Mouse (Mus musculus): ENCODE data around the gene Nudt22.

GRCm38 (mm10) chr19:6993011-6993770, 2.7 kb downstream of the Nudt22 start:
- TF ChIP-seq CTCF (IDR thresholded peaks at IDR 0.05; ENCODE audit: extremely low read depth, insufficient read length, insufficient replicate concordance, low read depth, low read length) (no peak), POLR2A (IDR thresholded peaks at IDR 0.05; ENCODE audit: low read depth, low read length) (no peak)
